Mouse (Mus musculus): ENCODE measurements around the gene Cdcp2. TPM values are rescaled to one million over a fixed set of nuclear protein-coding genes. Genes with fewer than 3 reads are reported as not detected.

The Cdcp2 gene
- total RNA-seq, 2 experiments from 2014 or later, result not detected

- no peak for DNase-seq
Measured at GRCm38 (mm10) chr4:107134891-107135290, 38.2 kb downstream of the Cdcp2 start.

GRCm38 (mm10) chr4:107135663-107136062, 39.0 kb downstream of the Cdcp2 start:
- DNase-seq, result no peak

GRCm38 (mm10) chr4:107136531-107136930, 39.8 kb downstream of the Cdcp2 start:
- DNase-seq, result no peak

- no peak for DNase-seq
Measured at GRCm38 (mm10) chr4:107138948-107139835, 42.5 kb downstream of the Cdcp2 start.

GRCm38 (mm10) chr4:107139836-107140631, 43.3 kb downstream of the Cdcp2 start:
- no peak for DNase-seq

- no peak for DNase-seq
Measured at GRCm38 (mm10) chr4:107143511-107143910, 46.8 kb downstream of the Cdcp2 start.

- DNase-seq, result no peak
Measured at GRCm38 (mm10) chr4:107150991-107151390, 54.3 kb downstream of the Cdcp2 start.

GRCm38 (mm10) chr4:107152571-107152970, 55.9 kb downstream of the Cdcp2 start:
- DNase-seq, result no peak

- no peak for DNase-seq
Measured at GRCm38 (mm10) chr4:107156983-107157401, 60.3 kb downstream of the Cdcp2 start.

- DNase-seq, result no peak
Measured at GRCm38 (mm10) chr4:107159166-107159773, 62.6 kb downstream of the Cdcp2 start.

GRCm38 (mm10) chr4:107160181-107160580, 63.5 kb downstream of the Cdcp2 start:
- no peak for DNase-seq

Other genes starting within 250 kb of the Cdcp2 start
- gene Ssbp3, start 186.2 kb upstream of the Cdcp2 start, total RNA-seq (2021), result 10 to 100 TPM; 55.3 to 58.7 TPM
- gene Mrpl37, start 30.0 kb upstream of the Cdcp2 start, total RNA-seq (2021), result 10 to 100 TPM; 80.9 to 83.6 TPM
- gene Cyb5rl, start 29.9 kb upstream of the Cdcp2 start, total RNA-seq (2021), result 1 to 10 TPM; 7.1 to 7.7 TPM
- gene Tmem59, start 81.5 kb downstream of the Cdcp2 start, total RNA-seq (2021), result 100 to 1,000 TPM; 137 to 148 TPM
- 10 to 100 TPM; 13.1 to 14.9 TPM for gene Tceanc2, start 82.2 kb downstream of the Cdcp2 start, total RNA-seq (2021)
- not detected for gene Ldlrad1, start 112.3 kb downstream of the Cdcp2 start, total RNA-seq (2021)
- gene Lrrc42, start 156.6 kb downstream of the Cdcp2 start, total RNA-seq (2021), result 10 to 100 TPM; 23.1 to 24.9 TPM
- 10 to 100 TPM; 16.1 to 18.4 TPM for gene Hspb11, start 156.7 kb downstream of the Cdcp2 start, total RNA-seq (2021)
- not detected for gene Dio1, start 210.3 kb downstream of the Cdcp2 start, total RNA-seq (2021)
- 10 to 100 TPM; 28.0 to 32.3 TPM for gene Yipf1, start 217.5 kb downstream of the Cdcp2 start, total RNA-seq (2021)